Mouse (Mus musculus) intestine, postnatal 0 days (tissue): ENCODE results near the gene Cfap157. TPM values are rescaled to one million over a fixed set of nuclear protein-coding genes. Genes with fewer than 3 reads are reported as not detected.

Source experiments
- ATAC-seq: fragments of 200-750 bp; cut with Nextera tagmentation; 2 replicates; pipeline ENCODE4 v1.8.0; 2017; ENCODE audit warnings: mild to moderate bottlenecking, moderate TSS enrichment, moderate library complexity
- H3K27ac ChIP-seq: fragments of 300-500 bp; sonication (generic); 2 replicates; pipeline ENCODE4 v1.5.1; 2014; ENCODE audit warnings: mild to moderate bottlenecking, low read depth, low read length, moderate library complexity
- H3K27me3 ChIP-seq: fragments of 300-500 bp; sonication (generic); replicated peaks from 2 replicates; pipeline ENCODE4 v1.6.1; 2014; ENCODE audit warnings: low read length, mixed read lengths; ENCODE audit not compliant: control insufficient read depth, insufficient read depth
- H3K36me3 ChIP-seq: fragments of 300-500 bp; sonication (generic); 2 replicates; pipeline ENCODE4 v1.6.1; 2014; ENCODE audit warnings: mild to moderate bottlenecking, moderate library complexity; ENCODE audit not compliant: control insufficient read depth, insufficient read depth
- H3K4me1 ChIP-seq: fragments of 300-500 bp; sonication (generic); replicated peaks from 2 replicates; pipeline ENCODE4 v1.6.1; 2014; ENCODE audit warnings: antibody characterized with exemption, low read length, mixed read lengths; ENCODE audit not compliant: control insufficient read depth, insufficient read depth
- H3K4me2 ChIP-seq: fragments of 300-500 bp; sonication (generic); replicated peaks from 2 replicates; pipeline ENCODE4 v1.6.1; 2014; ENCODE audit warnings: low read depth, mild to moderate bottlenecking, moderate library complexity
- H3K4me3 ChIP-seq: fragments of 300-500 bp; sonication (generic); 2 replicates; pipeline ENCODE4 v1.5.1; 2014; ENCODE audit warnings: low read depth, low read length
- H3K9ac ChIP-seq: fragments of 300-500 bp; sonication (generic); 2 replicates; pipeline ENCODE4 v1.6.1; 2014; ENCODE audit warnings: mild to moderate bottlenecking, low read depth, low read length
- H3K9me3 ChIP-seq: fragments of 300-500 bp; sonication (generic); 2 replicates; pipeline ENCODE4 v1.6.1; 2016; ENCODE audit warnings: mixed run types; ENCODE audit not compliant: control insufficient read depth
- CTCF ChIP-seq: sonication (generic); IDR thresholded peaks from 2 replicates; pipeline ENCODE4 v1.5.1; 2016; ENCODE audit warnings: low read depth, mild to moderate bottlenecking, control low read depth, antibody characterized with exemption, moderate library complexity
- WGBS: fragments of 180-500 bp; shearing (Covaris S2); extraction: QIAGEN DNeasy Blood & Tissue Kit; methylation state at CpG from one replicate; pipeline ENCODE4 v1.1.7; 2014; 5-methylcytosine and 5-hydroxymethylcytosine counted together
- polyA plus RNA-seq: library from polyadenylated mRNA; unstranded; fragments of >200 nt; fragmentation: Nextera tagmentation; extraction: Ambion mirVana; gene quantifications from 2 replicates; pipeline ENCODE4 v1.2.1, GENCODE M21; 2015

Gene Cfap157
- polyA plus RNA-seq, 1 experiment from 2014 or later, result 0.76 TPM

DNA sequence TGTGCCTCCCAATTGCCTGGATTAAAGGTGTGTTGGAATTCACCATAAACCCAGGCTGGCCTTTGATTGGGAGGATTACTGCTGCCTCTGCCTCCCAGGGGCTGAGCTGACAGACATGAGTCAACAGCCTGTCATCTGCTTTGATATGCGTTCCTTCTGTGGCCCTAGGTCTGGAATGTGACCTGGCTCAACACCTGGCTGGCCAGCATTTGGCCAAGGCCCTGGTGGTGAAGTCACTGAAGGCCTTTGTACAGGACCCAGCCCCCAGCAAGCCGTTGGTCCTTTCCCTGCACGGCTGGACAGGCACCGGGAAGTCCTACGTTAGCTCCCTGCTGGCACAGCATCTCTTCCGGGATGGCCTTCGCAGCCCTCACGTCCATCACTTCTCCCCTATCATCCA, 25.7 kb downstream of the Cfap157 start:
- no peak overlapping the region for H3K4me3 ChIP-seq
- no peak overlapping the region for H3K4me2 ChIP-seq
- no peak for ATAC-seq
- no peak for TF ChIP-seq CTCF
- no peak overlapping the region for H3K27ac ChIP-seq
- H3K9me3 ChIP-seq, result no peaks in the 10 kb centered on the region
- peaks cover 44% of the 10 kb centered on the region; the same call in 1 of the 2 replicates for H3K36me3 ChIP-seq
- H3K9ac ChIP-seq, result no peak overlapping the region
- no peaks in the 10 kb centered on the region for H3K27me3 ChIP-seq
- 72% methylated on average over 8 of the region's 8 CpGs for WGBS
- H3K4me1 ChIP-seq, result no peaks in the 10 kb centered on the region; the same call in 1 of the 2 replicates

DNA sequence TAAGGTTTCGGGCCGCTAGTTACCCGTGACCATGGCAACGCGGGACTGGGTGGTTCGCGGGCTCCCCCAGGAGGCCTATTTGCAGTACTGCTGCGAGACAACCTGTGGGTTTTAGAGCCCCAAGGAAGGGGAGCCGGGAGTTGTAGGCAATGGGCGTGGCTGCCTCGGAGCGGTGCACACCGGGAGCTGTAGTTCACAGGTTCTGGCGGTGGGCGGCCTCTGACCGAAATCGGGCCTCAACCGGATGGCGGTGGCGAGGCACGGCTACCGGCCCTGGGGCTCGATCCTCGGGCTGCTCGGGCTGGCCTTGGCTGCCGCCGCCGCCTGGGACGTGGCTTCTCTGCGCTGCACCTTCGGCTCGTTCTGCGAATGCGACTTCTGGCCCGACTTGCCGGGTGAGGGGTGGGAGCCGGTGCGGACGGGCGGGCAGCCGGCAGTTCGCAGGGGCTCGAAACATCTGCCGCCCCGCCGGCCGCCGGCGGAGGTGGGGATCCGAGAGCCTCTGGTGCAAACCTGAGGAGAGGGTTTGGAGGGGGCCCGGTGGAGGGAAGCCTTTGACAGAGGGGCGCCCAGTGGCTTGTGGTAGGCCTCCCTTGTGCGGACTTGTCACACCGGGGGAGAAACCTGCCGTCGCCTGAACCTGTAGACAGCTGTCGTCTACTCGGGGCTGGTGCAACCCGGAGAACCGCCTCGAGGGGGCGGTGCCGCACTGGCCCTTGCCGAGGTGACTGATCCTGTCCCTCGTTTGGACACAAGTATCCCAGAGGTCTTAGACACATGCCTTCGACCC, 27.0 kb downstream of the Cfap157 start, which contains the start of gene Tor2a:
Gene Tor2a (plus strand): TSS at position 179 of the 790 bp plus-strand sequence.
- H3K4me2 ChIP-seq, result peak within 1 kb of the TSS; percentile 74
- peak; percentile 95 for TF ChIP-seq CTCF
- H3K9ac ChIP-seq, result peak within 1 kb of the TSS; percentile 79
- H3K9me3 ChIP-seq, result no peaks in the 10 kb centered on the region
- H3K27me3 ChIP-seq, result no peaks in the 10 kb centered on the region
- H3K4me3 ChIP-seq, result peak within 1 kb of the TSS; percentile 63
- H3K4me1 ChIP-seq, result no peaks in the 10 kb centered on the region; the same call in 1 of the 2 replicates
- under 1% methylated on average over 62 of the region's 66 CpGs for WGBS
- peak; percentile 93 for ATAC-seq
- H3K36me3 ChIP-seq, result peaks cover 44% of the 10 kb centered on the region; the same call in 1 of the 2 replicates
- peak within 1 kb of the TSS; percentile 85 for H3K27ac ChIP-seq

DNA sequence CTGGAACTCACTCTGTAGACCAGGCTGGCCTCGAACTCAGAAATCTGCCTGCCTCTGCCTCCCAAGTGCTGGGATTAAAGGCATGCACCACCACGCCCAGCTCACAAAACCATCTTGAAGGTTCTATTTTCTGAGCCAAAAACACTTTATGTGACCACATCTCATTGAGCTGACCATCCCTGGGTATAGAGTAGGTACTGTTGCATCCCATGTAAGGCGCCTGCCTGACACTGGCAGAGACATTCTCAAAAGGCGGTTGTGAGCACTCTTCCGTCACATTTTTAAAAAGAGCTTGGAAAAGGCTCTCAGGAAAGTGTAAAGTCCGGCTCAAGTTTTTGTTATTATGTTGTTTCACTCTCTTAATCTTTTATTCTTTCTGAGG, 27.6 kb downstream of the Cfap157 start:
- Histone ChIP-seq H3K4me2 (peak overlapping the region; percentile 74), H3K36me3 (peaks cover 40% of the 10 kb centered on the region; the same call in 1 of the 2 replicates), H3K27ac (no peak overlapping the region), H3K27me3 (no peaks in the 10 kb centered on the region), H3K9me3 (no peaks in the 10 kb centered on the region), H3K4me3 (no peak overlapping the region), H3K4me1 (no peaks in the 10 kb centered on the region; the same call in 1 of the 2 replicates), H3K9ac (no peak overlapping the region; the same call in 1 of the 2 replicates)
- TF ChIP-seq CTCF, result no peak
- peak; percentile 8; the same call in 1 of the 2 replicates for ATAC-seq
- WGBS, result 27% methylated on average over 5 of the region's 6 CpGs

DNA sequence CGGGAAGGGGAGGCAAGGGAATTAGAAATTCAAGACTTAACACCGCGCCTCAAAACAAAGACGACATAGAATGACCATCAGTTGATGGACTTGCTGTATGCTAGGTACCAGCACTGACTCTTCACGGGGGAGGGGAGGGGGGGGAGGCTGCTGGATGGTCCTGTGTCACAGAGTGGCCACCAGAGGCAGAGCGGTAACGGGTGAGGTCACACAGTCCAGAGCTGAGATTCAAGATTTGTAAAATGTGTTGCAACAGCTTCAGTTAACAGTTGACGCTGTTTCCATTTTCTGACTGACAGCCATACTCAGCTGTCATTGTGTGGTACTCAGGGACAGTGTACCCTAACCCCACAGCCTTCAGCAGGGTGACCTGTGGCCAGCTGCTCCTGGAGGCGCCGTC, 32.0 kb downstream of the Cfap157 start:
- ATAC-seq, result peak; percentile 24; the same call in 1 of the 2 replicates
- Histone ChIP-seq H3K9me3 (no peaks in the 10 kb centered on the region), H3K4me2 (peak overlapping the region; percentile 62), H3K9ac (no peak overlapping the region), H3K4me1 (no peaks in the 10 kb centered on the region), H3K36me3 (peaks cover 18% of the 10 kb centered on the region; the same call in 1 of the 2 replicates), H3K4me3 (peak overlapping the region; percentile 39; the same call in 1 of the 2 replicates), H3K27me3 (no peaks in the 10 kb centered on the region), H3K27ac (no peak overlapping the region)
- WGBS, result 60% methylated on average over 10 of the region's 10 CpGs
- peak; percentile 63 for TF ChIP-seq CTCF

GRCm38 (mm10) chr2:32751665-32752033, 32.6 kb downstream of the Cfap157 start:
- no peaks in the 10 kb centered on the region for H3K27me3 ChIP-seq
- no peaks in the 10 kb centered on the region for H3K9me3 ChIP-seq
- 34% methylated on average over 10 of the region's 10 CpGs for WGBS
- peak overlapping the region; percentile 35; the same call in 1 of the 2 replicates for H3K27ac ChIP-seq
- H3K9ac ChIP-seq, result peak overlapping the region; percentile 28; the same call in 1 of the 2 replicates
- peak overlapping the region; percentile 39 for H3K4me3 ChIP-seq
- H3K4me1 ChIP-seq, result no peaks in the 10 kb centered on the region
- TF ChIP-seq CTCF, result no peak
- peak overlapping the region; percentile 62 for H3K4me2 ChIP-seq
- H3K36me3 ChIP-seq, result peaks cover 18% of the 10 kb centered on the region; the same call in 1 of the 2 replicates
- peak; percentile 29 for ATAC-seq

DNA sequence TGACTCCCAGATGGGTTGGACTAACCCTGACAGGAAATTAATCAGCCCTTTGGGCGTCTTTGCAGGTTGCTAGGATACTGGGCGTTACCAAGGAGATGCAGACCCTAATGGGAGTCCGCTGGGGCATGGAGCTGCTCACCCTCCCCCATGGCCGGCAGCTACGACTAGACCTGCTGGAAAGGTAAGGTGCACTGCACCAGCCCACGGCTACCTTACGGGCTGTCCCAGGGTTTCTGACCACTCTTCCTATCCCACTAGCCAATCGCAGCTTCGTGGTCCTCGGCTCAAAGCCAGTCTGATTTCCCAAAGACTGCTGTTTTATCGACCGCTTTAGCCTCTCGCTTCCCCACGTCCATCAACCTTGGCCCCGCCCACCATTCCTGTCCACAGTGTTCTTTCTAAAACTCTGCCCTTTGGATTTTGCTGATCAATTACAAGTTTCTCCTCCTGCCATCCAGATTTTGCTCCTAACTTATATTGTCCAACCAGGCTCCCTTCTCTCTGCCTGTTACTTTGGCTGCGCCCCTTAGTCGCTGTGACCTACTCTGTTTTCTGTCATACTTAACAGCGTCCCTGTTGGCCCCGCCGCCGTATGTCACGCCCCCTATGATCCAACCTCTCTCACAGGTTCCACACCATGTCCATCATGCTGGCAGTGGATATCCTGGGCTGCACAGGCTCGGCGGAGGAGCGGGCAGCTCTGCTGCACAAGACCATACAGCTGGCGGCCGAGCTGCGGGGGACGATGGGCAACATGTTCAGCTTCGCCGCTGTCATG, 33.2 kb downstream of the Cfap157 start:
- peak overlapping the region; percentile 28; the same call in 1 of the 2 replicates for H3K9ac ChIP-seq

More for the DNA sequence above, 33.2 kb downstream of the Cfap157 start:
- Histone ChIP-seq H3K36me3 (peaks cover 20% of the 10 kb centered on the region; the same call in 1 of the 2 replicates), H3K4me1 (no peaks in the 10 kb centered on the region), H3K9me3 (no peaks in the 10 kb centered on the region), H3K27me3 (no peaks in the 10 kb centered on the region), H3K4me2 (peak overlapping the region; percentile 62), H3K4me3 (peak overlapping the region; percentile 39), H3K27ac (peak overlapping the region; percentile 35; the same call in 1 of the 2 replicates)
- WGBS, result 17% methylated on average over 31 of the region's 31 CpGs
- peak; percentile 86 for ATAC-seq
- no peak for TF ChIP-seq CTCF
